22 mouse cellular contexts compared by ENCODE assay signal in genomic region chr2:159418371-159418940, GRCm38 (mm10).
"Had no signal": no experiment of that assay in that cellular context is flagged by ENCODE, and none has a peak within 500 bp of the region (broad histone marks: within the 10 kb centered on the region; RNA-seq: fewer than 3 reads in every experiment).

No protein-coding gene starts in this region.

- H3K4me1 ChIP-seq: liver, embryonic 12.5 days; liver, embryonic 15.5 days; lung, embryonic 15.5 days; megakaryocyte, embryonic 14.5 days had no signal

- H3K4me2 ChIP-seq: limb, embryonic 13.5 days; liver, embryonic 12.5 days; liver, embryonic 15.5 days; lung, embryonic 15.5 days; midbrain, embryonic 13.5 days; neural tube, embryonic 12.5 days; neural tube, embryonic 15.5 days had no signal

- H3K9ac ChIP-seq: limb, embryonic 13.5 days; liver, embryonic 12.5 days; liver, embryonic 15.5 days; lung, embryonic 15.5 days; midbrain, embryonic 13.5 days; neural tube, embryonic 12.5 days; neural tube, embryonic 15.5 days had no signal

- H3K4me3 ChIP-seq: layer of hippocampus, adult 2 months; limb, embryonic 10.5 days; limb, embryonic 13.5 days; liver, embryonic 12.5 days; liver, embryonic 15.5 days; lung, embryonic 15.5 days; megakaryocyte, embryonic 14.5 days; midbrain, embryonic 10.5 days; midbrain, embryonic 13.5 days; neural tube, embryonic 12.5 days; neural tube, embryonic 15.5 days had no signal

- H3K36me3 ChIP-seq: limb, embryonic 10.5 days; limb, embryonic 13.5 days; liver, embryonic 12.5 days; liver, embryonic 15.5 days; lung, embryonic 15.5 days; midbrain, embryonic 10.5 days; midbrain, embryonic 13.5 days; neural tube, embryonic 12.5 days; neural tube, embryonic 15.5 days had no signal

- H3K27ac ChIP-seq: kidney, postnatal 0 days; layer of hippocampus, adult 2 months; limb, embryonic 10.5 days; limb, embryonic 13.5 days; liver, embryonic 12.5 days; liver, embryonic 15.5 days; lung, embryonic 15.5 days; midbrain, embryonic 10.5 days; midbrain, embryonic 13.5 days; neural tube, embryonic 12.5 days; neural tube, embryonic 15.5 days; stomach, postnatal 0 days had no signal

- ATAC-seq: liver, embryonic 12.5 days; midbrain, embryonic 13.5 days had no signal

- DNase-seq: kidney, postnatal 25 days; layer of hippocampus, adult 9-11 months; liver; lung, adult 18-20 months; lung, postnatal 10 days; lung, postnatal 36 days; right cerebral cortex, postnatal 4 days; thymus, adult 2 months; thymus, postnatal 25 days had no signal

- H3K9me3 ChIP-seq: limb, embryonic 10.5 days; limb, embryonic 13.5 days; liver, embryonic 12.5 days; liver, embryonic 15.5 days; lung, embryonic 15.5 days; midbrain, embryonic 10.5 days; midbrain, embryonic 13.5 days; neural tube, embryonic 12.5 days; neural tube, embryonic 15.5 days had no signal

- H3K27me3 ChIP-seq: liver, embryonic 12.5 days; liver, embryonic 15.5 days; lung, embryonic 15.5 days; megakaryocyte, embryonic 14.5 days; midbrain, embryonic 13.5 days; neural tube, embryonic 12.5 days; neural tube, embryonic 15.5 days had no signal
